Mouse (Mus musculus) stomach, postnatal 0 days (tissue): Measurements from ENCODE around the gene Trappc10.

ENCODE experiments used
- CTCF ChIP-seq: IDR thresholded peaks from 2 replicates; pipeline ENCODE4 v1.5.1; 2016; ENCODE audit warnings: antibody characterized with exemption, low read depth, mild to moderate bottlenecking, moderate library complexity
- EP300 ChIP-seq: optimal IDR thresholded peaks from 2 replicates; pipeline ENCODE3; 2016; ENCODE audit warnings: antibody characterized with exemption

GRCm38 (mm10) chr10:78264735-78265134 is 20.3 kb upstream of the Trappc10 start:
- TF ChIP-seq CTCF, result no peak
- TF ChIP-seq EP300, result no peak
